Mouse (Mus musculus) cerebellum, postnatal 36 days (tissue): ENCODE measurements at regions not wholly inside any gene's neighbourhood (a gene's known extent, or its start where the extent isn't known, plus 50 kb on each side); places are given as distances from the start of the nearest gene placed in this dataset.
A peak's percentile ranks its signal among the peaks of the same experiment; 100 is the strongest.

Experiments used
- DNase-seq, 2 experiments: peaks; one replicate each; pipeline ENCODE4 v3.0.0; 2021 to 2022; ENCODE audit warnings: mixed read lengths in 2 of 2

- DNase-seq = no peak
Measured at GRCm38 (mm10) chr12:27786716-27787291, 444.4 kb upstream of the Sox11 start.

GRCm38 (mm10) chr12:27780801-27781200 is 438.4 kb upstream of the Sox11 start:
- DNase-seq = no peak

GRCm38 (mm10) chr12:27765948-27766347 is 423.6 kb upstream of the Sox11 start:
- DNase-seq = no peak

- no peak for DNase-seq
Measured at GRCm38 (mm10) chr12:27759016-27759415, 416.6 kb upstream of the Sox11 start.

- DNase-seq = no peak
Measured at GRCm38 (mm10) chr12:27757641-27758040, 415.3 kb upstream of the Sox11 start.

- no peak for DNase-seq
Measured at GRCm38 (mm10) chr12:27724619-27725200, 382.3 kb upstream of the Sox11 start.

- DNase-seq = no peak
Measured at GRCm38 (mm10) chr12:27680459-27680858, 338.1 kb upstream of the Sox11 start.

GRCm38 (mm10) chr12:27673404-27673803 is 331.0 kb upstream of the Sox11 start:
- no peak for DNase-seq

GRCm38 (mm10) chr12:27670650-27671084 is 328.3 kb upstream of the Sox11 start:
- DNase-seq = no peak

- DNase-seq = no peak
Measured at GRCm38 (mm10) chr12:27670190-27670589, 327.8 kb upstream of the Sox11 start.

GRCm38 (mm10) chr12:27669542-27669941 is 327.2 kb upstream of the Sox11 start:
- no peak for DNase-seq

GRCm38 (mm10) chr12:27666456-27666855 is 324.1 kb upstream of the Sox11 start:
- DNase-seq = no peak

GRCm38 (mm10) chr12:27663126-27663525 is 320.8 kb upstream of the Sox11 start:
- DNase-seq = no peak

- no peak for DNase-seq
Measured at GRCm38 (mm10) chr12:27662723-27663122, 320.3 kb upstream of the Sox11 start.

GRCm38 (mm10) chr12:27657536-27657935 is 315.2 kb upstream of the Sox11 start:
- no peak for DNase-seq

GRCm38 (mm10) chr12:27653541-27653940 is 311.2 kb upstream of the Sox11 start:
- DNase-seq = no peak

GRCm38 (mm10) chr12:27648602-27649001 is 306.2 kb upstream of the Sox11 start:
- DNase-seq = no peak

GRCm38 (mm10) chr12:27646497-27647307 is 304.3 kb upstream of the Sox11 start:
- DNase-seq = no peak

- no peak for DNase-seq
Measured at GRCm38 (mm10) chr12:27619616-27620015, 277.2 kb upstream of the Sox11 start.

GRCm38 (mm10) chr12:27604061-27604679 is 261.8 kb upstream of the Sox11 start:
- DNase-seq = no peak

- DNase-seq = peak; percentile 16 to 25
Measured at GRCm38 (mm10) chr12:27599149-27599548, 256.8 kb upstream of the Sox11 start.

- no peak for DNase-seq
Measured at GRCm38 (mm10) chr12:27597878-27598277, 255.5 kb upstream of the Sox11 start.

GRCm38 (mm10) chr12:27597322-27597721 is 254.9 kb upstream of the Sox11 start:
- no peak for DNase-seq

- DNase-seq = no peak
Measured at GRCm38 (mm10) chr12:27595576-27595975, 253.2 kb upstream of the Sox11 start.
